Mouse (Mus musculus) heart, adult 18-20 months (tissue): Measurements from ENCODE around the gene Phf21a. TPM values are rescaled to one million over a fixed set of nuclear protein-coding genes. Genes with fewer than 3 reads are reported as not detected.
"Not testable (repeated sequence)": the region's sequence is repeated elsewhere in the genome, so short reads cannot be mapped to it uniquely, and the experiment has no call there.

ENCODE experiments used
- DNase-seq, 2 experiments: peaks; one replicate each; pipeline ENCODE4 v3.0.0; 2021 to 2022; ENCODE audit warnings: mixed read lengths in 1 of 2
- total RNA-seq, 2 experiments: library from RNA; stranded (reverse); gene quantifications; 2 replicates each; pipeline ENCODE4 v1.2.3; 2021

Phf21a gene
- total RNA-seq, 2 experiments from 2014 or later = 23.8 to 25.3 TPM

- DNase-seq = no peak
Observed at GRCm38 (mm10) chr2:92082196-92082595, 10.7 kb upstream of the Phf21a start.

GRCm38 (mm10) chr2:92085721-92086120 lies 7.2 kb upstream of the Phf21a start:
- no peak for DNase-seq

- DNase-seq = no peak
Observed at GRCm38 (mm10) chr2:92087065-92087464, 5.9 kb upstream of the Phf21a start.

GRCm38 (mm10) chr2:92089782-92090181 lies 3.1 kb upstream of the Phf21a start:
- DNase-seq = no peak

GRCm38 (mm10) chr2:92093503-92093902 lies 586 bp downstream of the Phf21a start:
- DNase-seq = not testable (repeated sequence)

GRCm38 (mm10) chr2:92094078-92094477 lies 1.2 kb downstream of the Phf21a start:
- no peak for DNase-seq

GRCm38 (mm10) chr2:92100768-92101167 lies 7.9 kb downstream of the Phf21a start:
- DNase-seq = peak; percentile 30 to 40

GRCm38 (mm10) chr2:92124523-92124922 lies 31.6 kb downstream of the Phf21a start:
- DNase-seq = no peak

- DNase-seq = no peak
Observed at GRCm38 (mm10) chr2:92125330-92125729, 32.4 kb downstream of the Phf21a start.

- no peak for DNase-seq
Observed at GRCm38 (mm10) chr2:92130071-92130470, 37.2 kb downstream of the Phf21a start.

GRCm38 (mm10) chr2:92138736-92139135 lies 45.8 kb downstream of the Phf21a start:
- peak in 1 of 2 experiments; percentile 6 for DNase-seq

GRCm38 (mm10) chr2:92139365-92139764 lies 46.4 kb downstream of the Phf21a start:
- DNase-seq = peak in 1 of 2 experiments; percentile 13

- DNase-seq = no peak
Observed at GRCm38 (mm10) chr2:92140383-92140782, 47.5 kb downstream of the Phf21a start.

- no peak for DNase-seq
Observed at GRCm38 (mm10) chr2:92141073-92141472, 48.2 kb downstream of the Phf21a start.

GRCm38 (mm10) chr2:92143932-92144331 lies 51.0 kb downstream of the Phf21a start:
- DNase-seq = no peak

GRCm38 (mm10) chr2:92147925-92148750 lies 55.2 kb downstream of the Phf21a start:
- DNase-seq = not testable (repeated sequence)

- DNase-seq = no peak
Observed at GRCm38 (mm10) chr2:92164291-92164690, 71.4 kb downstream of the Phf21a start.

- DNase-seq = no peak
Observed at GRCm38 (mm10) chr2:92166950-92167349, 74.0 kb downstream of the Phf21a start.

- DNase-seq = no peak
Observed at GRCm38 (mm10) chr2:92171046-92171643, 78.2 kb downstream of the Phf21a start.

- no peak for DNase-seq
Observed at GRCm38 (mm10) chr2:92172300-92172699, 79.4 kb downstream of the Phf21a start.

- DNase-seq = no peak
Observed at GRCm38 (mm10) chr2:92173186-92173585, 80.3 kb downstream of the Phf21a start.

GRCm38 (mm10) chr2:92174265-92174664 lies 81.3 kb downstream of the Phf21a start:
- no peak for DNase-seq

GRCm38 (mm10) chr2:92175002-92175401 lies 82.1 kb downstream of the Phf21a start:
- no peak for DNase-seq

- DNase-seq = no peak
Observed at GRCm38 (mm10) chr2:92176292-92176691, 83.4 kb downstream of the Phf21a start.
